Mouse (Mus musculus) lung, postnatal 36 days (tissue): Measurements from ENCODE around the gene Trmt44.

Experiments
- DNase-seq: peaks from one replicate; pipeline ENCODE4 v3.0.0; 2022; ENCODE audit warnings: mixed read lengths

The Trmt44 gene

GRCm38 (mm10) chr5:35574653-35575599, at the start of gene Trmt44:
TSS of gene Trmt44 (minus strand) at chr5:35575070.
- DNase-seq: peak; percentile 95

- DNase-seq: no peak
Measured at GRCm38 (mm10) chr5:35623831-35624230, 49.0 kb upstream of the Trmt44 start.

GRCm38 (mm10) chr5:35621114-35621513, 46.2 kb upstream of the Trmt44 start:
- no peak for DNase-seq

- no peak for DNase-seq
Measured at GRCm38 (mm10) chr5:35616943-35617342, 42.1 kb upstream of the Trmt44 start.

- DNase-seq: no peak
Measured at GRCm38 (mm10) chr5:35612722-35613121, 37.9 kb upstream of the Trmt44 start.

- peak; percentile 28 for DNase-seq
Measured at GRCm38 (mm10) chr5:35611900-35612299, 37.0 kb upstream of the Trmt44 start.

- no peak for DNase-seq
Measured at GRCm38 (mm10) chr5:35611170-35611569, 36.3 kb upstream of the Trmt44 start.

GRCm38 (mm10) chr5:35610381-35610780, 35.5 kb upstream of the Trmt44 start:
- no peak for DNase-seq

GRCm38 (mm10) chr5:35609971-35610370, 35.1 kb upstream of the Trmt44 start:
- DNase-seq: no peak

- DNase-seq: peak; percentile 68
Measured at GRCm38 (mm10) chr5:35609381-35609780, 34.5 kb upstream of the Trmt44 start.

- DNase-seq: no peak
Measured at GRCm38 (mm10) chr5:35608559-35608958, 33.7 kb upstream of the Trmt44 start.

GRCm38 (mm10) chr5:35607784-35608183, 32.9 kb upstream of the Trmt44 start:
- DNase-seq: peak; percentile 56

- no peak for DNase-seq
Measured at GRCm38 (mm10) chr5:35606800-35607199, 31.9 kb upstream of the Trmt44 start.

GRCm38 (mm10) chr5:35605355-35605754, 30.5 kb upstream of the Trmt44 start:
- DNase-seq: no peak

- no peak for DNase-seq
Measured at GRCm38 (mm10) chr5:35601526-35601925, 26.7 kb upstream of the Trmt44 start.

GRCm38 (mm10) chr5:35600233-35600632, 25.4 kb upstream of the Trmt44 start:
- no peak for DNase-seq

GRCm38 (mm10) chr5:35596169-35597160, 21.6 kb upstream of the Trmt44 start:
- DNase-seq: peak; percentile 73

GRCm38 (mm10) chr5:35595706-35596105, 20.8 kb upstream of the Trmt44 start:
- DNase-seq: peak; percentile 85

- DNase-seq: no peak
Measured at GRCm38 (mm10) chr5:35594768-35595167, 19.9 kb upstream of the Trmt44 start.

- DNase-seq: no peak
Measured at GRCm38 (mm10) chr5:35593272-35593671, 18.4 kb upstream of the Trmt44 start.

- no peak for DNase-seq
Measured at GRCm38 (mm10) chr5:35592824-35593223, 18.0 kb upstream of the Trmt44 start.

- no peak for DNase-seq
Measured at GRCm38 (mm10) chr5:35592081-35592736, 17.3 kb upstream of the Trmt44 start.

GRCm38 (mm10) chr5:35591497-35591896, 16.6 kb upstream of the Trmt44 start:
- no peak for DNase-seq
